Mouse (Mus musculus): ENCODE results near the gene S1pr4.

DNA sequence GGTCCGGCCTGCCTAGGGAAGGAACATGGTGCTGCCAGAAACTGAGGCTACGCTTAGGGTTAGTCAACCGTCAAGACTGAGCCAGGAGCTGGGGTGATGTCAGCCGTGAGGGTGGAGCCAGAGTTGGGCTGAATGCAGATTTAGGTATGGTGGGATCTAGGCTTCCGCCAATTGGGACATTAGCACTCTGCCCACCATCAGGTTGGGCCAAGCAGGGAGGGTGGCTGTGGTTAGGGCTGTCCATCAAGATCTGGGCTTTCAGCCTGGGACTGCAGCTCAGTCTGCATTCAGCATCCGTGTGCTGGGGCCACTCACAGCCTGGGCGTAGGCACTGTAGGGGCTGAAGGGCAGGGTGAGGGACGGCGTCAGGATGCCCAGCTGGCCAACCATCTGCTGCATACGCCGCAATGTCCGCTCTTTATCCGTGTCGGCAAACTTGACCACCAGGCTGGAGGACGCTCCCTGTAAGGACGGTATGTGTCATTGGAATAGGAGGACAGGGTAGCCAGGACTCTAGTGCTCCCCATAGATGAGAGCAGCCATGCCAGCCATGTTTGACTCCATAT, 32.2 kb downstream of the S1pr4 start:
- TF ChIP-seq CTCF (IDR thresholded peaks at IDR 0.05; ENCODE audit: control insufficient read depth, insufficient read depth, insufficient replicate concordance, low read depth, low read length) (no peak), POLR2A (IDR thresholded peaks at IDR 0.05; ENCODE audit: control insufficient read depth, low read depth, low read length) (no peak)
